Mouse (Mus musculus) E14TG2a.4 (cell line): ENCODE results near the gene Asrgl1.

ENCODE experiments used
- H3K27me3 ChIP-seq: 2 replicates; pipeline ENCODE4 v1.6.1; 2014; ENCODE audit warnings: low read length, control low read depth; ENCODE audit not compliant: insufficient read depth
- H3K36me3 ChIP-seq: 2 replicates; pipeline ENCODE4 v1.6.1; 2014; ENCODE audit warnings: low read length, control low read depth; ENCODE audit not compliant: insufficient read depth
- H3K4me1 ChIP-seq: replicated peaks from 2 replicates; pipeline ENCODE4 v1.6.1; 2014; ENCODE audit warnings: low read depth, low read length, control low read depth
- H3K4me3 ChIP-seq: replicated peaks from 2 replicates; pipeline ENCODE4 v1.5.1; 2014; ENCODE audit warnings: mild to moderate bottlenecking, low read length
- H3K9me3 ChIP-seq: 2 replicates; pipeline ENCODE4 v1.6.1; 2014; ENCODE audit warnings: low read length, control low read depth
- CTCF ChIP-seq: conservative IDR thresholded peaks from 2 replicates; pipeline ENCODE4 v1.5.1; 2014; ENCODE audit warnings: low read length
- NANOG ChIP-seq: IDR thresholded peaks from 2 replicates; pipeline ENCODE4 v1.6.1; 2014; ENCODE audit warnings: borderline replicate concordance, low read length, mixed read lengths
- POU5F1 ChIP-seq: IDR thresholded peaks from 2 replicates; pipeline ENCODE4 v1.6.1; 2014; ENCODE audit warnings: low read length, borderline replicate concordance

Gene Asrgl1

DNA sequence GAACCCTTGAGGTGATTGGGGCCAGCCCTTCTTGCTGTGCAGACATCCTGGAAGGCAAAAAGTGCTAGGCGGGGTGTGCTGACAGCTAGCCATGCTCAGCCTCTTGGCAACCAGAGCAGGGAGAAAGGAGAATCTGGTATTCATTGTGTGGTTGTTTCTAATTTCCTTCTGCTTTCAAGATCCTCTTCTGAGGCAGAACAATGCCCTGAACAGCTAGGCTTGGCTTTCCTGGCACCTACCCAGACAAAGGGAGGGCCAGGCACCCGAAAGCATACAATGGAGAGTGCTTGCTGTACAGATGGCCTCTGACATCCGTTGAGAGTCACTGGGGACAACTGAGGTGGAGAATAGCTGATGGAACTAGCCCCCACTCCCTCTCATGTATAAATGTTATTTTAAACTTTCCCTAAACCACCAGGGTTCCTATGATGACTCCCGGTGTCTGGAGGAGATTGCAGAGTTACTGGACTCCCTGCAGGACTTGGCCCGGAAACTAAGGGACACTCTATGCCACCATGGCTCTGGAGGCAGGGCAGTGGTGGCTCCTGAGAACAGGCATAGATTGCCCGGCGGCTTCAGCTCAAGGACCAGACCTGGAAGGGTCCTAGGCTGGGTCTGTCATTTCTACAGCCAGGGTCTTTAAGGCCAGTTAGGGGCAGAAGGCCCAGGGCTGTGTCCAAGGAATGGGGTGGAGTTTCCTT lies 63.8 kb downstream of the Asrgl1 start:
- Histone ChIP-seq H3K36me3 (no peaks in the 10 kb centered on the region), H3K4me3 (no peak overlapping the region), H3K9me3 (no peaks in the 10 kb centered on the region), H3K27me3 (no peaks in the 10 kb centered on the region), H3K4me1 (peaks cover 50% of the 10 kb centered on the region)
- TF ChIP-seq CTCF (no peak), NANOG (no peak), POU5F1 (no peak)

DNA sequence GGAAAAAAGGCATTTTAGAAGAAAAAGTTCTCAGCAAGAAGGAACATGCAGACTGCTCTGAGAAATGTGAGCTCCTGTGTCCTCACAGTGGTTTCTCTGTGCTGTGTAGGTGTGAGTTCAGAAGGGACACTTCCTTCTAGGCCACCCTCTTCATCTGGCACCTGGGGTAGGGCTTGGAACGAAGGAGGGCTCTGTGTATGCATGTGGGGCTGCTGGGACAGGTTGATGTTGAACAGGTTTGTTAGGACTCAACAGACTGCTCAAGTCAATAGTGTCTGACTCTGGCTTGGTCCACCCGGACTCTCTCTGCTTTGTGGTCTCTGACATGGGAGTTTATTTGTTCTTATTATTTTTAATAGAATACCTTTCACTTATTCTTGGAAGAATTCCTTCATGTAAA lies 65.1 kb downstream of the Asrgl1 start:
- Histone ChIP-seq H3K27me3 (no peaks in the 10 kb centered on the region), H3K4me1 (peaks cover 46% of the 10 kb centered on the region), H3K9me3 (no peaks in the 10 kb centered on the region), H3K4me3 (no peak overlapping the region), H3K36me3 (no peaks in the 10 kb centered on the region)
- TF ChIP-seq NANOG: no peak
- no peak for TF ChIP-seq POU5F1
- TF ChIP-seq CTCF: no peak

DNA sequence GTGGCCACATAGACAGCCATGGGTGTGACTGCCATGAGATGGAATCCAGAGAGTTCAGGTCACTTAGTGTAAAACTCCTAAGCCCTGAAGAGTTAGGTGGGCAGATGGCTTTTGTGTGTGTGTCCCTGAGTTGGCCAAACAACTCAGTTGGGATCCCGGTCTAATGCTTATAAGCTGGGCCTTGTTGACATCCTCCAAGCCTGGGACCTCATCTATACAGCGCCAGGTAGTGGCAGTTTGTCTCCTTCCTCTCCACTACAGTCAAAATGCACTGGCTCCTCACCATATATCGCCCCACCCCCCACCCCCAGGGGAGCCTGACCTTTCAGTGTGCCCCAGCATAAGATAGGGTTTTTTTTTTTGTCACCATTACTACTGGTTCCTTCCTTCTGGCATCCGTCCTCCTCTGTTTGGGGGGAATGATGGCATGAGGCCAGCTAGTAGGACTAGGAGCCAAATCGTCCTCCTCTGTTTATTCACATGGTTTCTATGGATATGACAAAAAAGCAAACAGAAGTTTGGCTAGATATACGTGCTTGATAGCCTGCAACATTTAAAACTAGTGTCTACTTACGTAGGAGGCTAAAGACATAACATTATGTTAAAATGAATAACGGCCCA lies 65.6 kb downstream of the Asrgl1 start:
- Histone ChIP-seq H3K36me3 (no peaks in the 10 kb centered on the region), H3K4me1 (peaks cover 41% of the 10 kb centered on the region), H3K27me3 (no peaks in the 10 kb centered on the region), H3K9me3 (no peaks in the 10 kb centered on the region), H3K4me3 (no peak overlapping the region)
- TF ChIP-seq POU5F1 (no peak), NANOG (no peak), CTCF (no peak)

DNA sequence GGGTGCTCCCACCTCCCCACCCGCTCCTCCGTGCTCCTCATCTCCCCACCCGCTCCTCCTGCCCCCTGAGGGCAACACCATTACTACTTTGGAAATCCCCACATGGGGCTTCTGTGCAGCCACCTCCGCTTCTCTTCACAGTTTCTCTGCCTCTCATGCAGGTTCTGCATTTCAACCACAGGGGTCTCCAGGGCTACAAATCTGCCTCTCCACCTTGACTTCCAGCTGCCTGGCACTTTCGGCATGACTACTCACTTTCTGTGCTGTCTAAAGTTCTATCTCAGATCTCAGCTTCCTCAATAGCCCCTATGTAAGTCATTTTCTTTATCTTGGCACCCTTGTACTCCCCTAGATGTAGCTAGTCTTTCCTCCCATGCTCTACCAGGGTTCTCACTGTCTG lies 68.1 kb downstream of the Asrgl1 start:
- Histone ChIP-seq H3K4me1 (peaks cover 26% of the 10 kb centered on the region), H3K27me3 (no peaks in the 10 kb centered on the region), H3K9me3 (no peaks in the 10 kb centered on the region), H3K36me3 (no peaks in the 10 kb centered on the region), H3K4me3 (no peak overlapping the region)
- TF ChIP-seq NANOG: no peak

DNA sequence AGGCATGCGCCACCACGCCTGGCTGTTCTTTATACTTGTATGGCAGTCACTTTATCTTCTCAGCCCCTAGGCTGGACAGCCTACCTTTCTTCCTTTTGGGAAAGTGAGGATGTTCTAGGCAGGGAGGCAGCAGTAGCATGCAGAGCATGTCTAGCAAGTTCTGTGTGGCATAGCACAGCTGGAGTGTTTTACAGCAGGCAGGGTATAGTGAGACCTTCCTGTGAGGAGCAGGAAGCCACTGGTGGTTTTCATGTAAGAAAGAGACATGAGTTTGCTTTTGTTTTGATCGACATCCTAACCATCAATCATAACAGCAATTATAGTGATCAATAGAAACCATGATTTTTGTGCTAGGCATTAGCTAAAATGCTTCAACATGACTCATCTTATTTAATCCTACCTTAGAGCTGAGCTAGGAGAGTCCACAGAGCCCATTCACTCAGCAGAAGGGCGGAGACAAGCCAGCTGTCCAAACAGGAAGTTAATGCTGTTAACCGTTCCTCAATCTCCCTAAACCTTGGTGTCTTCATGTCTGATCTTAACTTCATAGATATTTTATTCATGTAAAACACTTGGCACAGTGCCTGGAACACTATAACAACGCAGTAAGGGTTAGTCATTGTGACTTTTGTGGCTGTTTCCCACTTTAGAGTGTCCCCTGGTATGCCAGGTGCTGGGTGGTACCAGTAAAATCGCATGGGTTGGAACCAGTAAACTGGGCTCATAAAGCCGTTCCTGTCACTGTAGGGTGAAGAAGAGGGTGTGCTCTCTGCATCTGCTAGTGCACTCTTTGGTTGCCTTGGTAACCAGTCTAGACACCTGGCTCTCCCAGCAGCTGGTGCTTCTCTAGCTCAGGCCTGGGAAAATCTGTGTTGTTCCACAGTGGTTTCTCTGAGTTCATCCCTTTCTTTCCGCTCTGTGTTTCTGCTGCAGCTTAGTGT lies 69.5 kb downstream of the Asrgl1 start:
- Histone ChIP-seq H3K36me3 (no peaks in the 10 kb centered on the region), H3K4me1 (peaks cover 28% of the 10 kb centered on the region), H3K9me3 (no peaks in the 10 kb centered on the region), H3K27me3 (no peaks in the 10 kb centered on the region), H3K4me3 (no peak overlapping the region)
- TF ChIP-seq CTCF (no peak), POU5F1 (no peak), NANOG (no peak)

DNA sequence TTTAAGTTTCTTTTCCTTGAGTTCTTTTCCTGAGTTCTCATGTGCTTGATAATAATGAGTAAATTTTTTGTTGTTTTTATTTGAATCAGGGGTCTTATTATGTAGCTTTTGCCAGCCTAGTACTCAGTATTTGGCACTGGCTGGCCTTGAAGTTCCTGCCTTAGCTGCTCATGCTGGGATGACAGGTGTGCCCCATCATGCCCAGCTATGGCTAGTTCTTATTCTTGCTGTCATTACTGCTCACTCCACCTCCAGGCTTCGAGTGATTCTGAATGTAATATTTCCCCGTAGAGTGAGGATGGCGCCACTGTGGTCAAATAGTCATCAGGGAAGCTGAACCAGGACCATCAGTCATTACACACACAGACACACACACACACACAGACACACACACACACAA lies 71.6 kb downstream of the Asrgl1 start:
- Histone ChIP-seq H3K9me3 (no peaks in the 10 kb centered on the region), H3K27me3 (no peaks in the 10 kb centered on the region), H3K4me3 (no peak overlapping the region), H3K36me3 (no peaks in the 10 kb centered on the region), H3K4me1 (peaks cover 30% of the 10 kb centered on the region)
- TF ChIP-seq CTCF (no peak), POU5F1 (no peak), NANOG (no peak)

DNA sequence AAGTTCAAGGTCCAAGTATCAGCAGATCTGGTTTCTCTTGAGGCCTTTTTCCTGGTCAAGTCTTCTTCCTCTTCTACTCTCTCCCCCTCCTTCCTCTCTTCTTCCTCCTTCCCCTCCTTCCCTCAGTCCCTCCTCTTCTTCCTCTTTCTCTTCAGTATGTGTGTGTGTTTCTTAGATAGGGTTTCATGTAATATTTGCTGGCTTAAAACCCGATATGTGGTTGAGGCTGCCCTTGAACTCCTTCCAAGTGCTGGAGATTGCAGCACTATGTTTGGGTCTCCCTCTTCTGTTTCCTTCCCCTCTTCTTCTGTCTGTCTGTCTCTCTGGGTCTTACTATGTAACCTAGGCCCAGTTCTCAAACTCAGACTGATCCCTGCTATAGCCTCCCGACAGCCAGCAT lies 72.6 kb downstream of the Asrgl1 start:
- Histone ChIP-seq H3K4me1 (peaks cover 40% of the 10 kb centered on the region), H3K27me3 (no peaks in the 10 kb centered on the region), H3K9me3 (no peaks in the 10 kb centered on the region), H3K36me3 (no peaks in the 10 kb centered on the region), H3K4me3 (no peak overlapping the region)
- TF ChIP-seq POU5F1 (no peak), NANOG (no peak), CTCF (no peak)

DNA sequence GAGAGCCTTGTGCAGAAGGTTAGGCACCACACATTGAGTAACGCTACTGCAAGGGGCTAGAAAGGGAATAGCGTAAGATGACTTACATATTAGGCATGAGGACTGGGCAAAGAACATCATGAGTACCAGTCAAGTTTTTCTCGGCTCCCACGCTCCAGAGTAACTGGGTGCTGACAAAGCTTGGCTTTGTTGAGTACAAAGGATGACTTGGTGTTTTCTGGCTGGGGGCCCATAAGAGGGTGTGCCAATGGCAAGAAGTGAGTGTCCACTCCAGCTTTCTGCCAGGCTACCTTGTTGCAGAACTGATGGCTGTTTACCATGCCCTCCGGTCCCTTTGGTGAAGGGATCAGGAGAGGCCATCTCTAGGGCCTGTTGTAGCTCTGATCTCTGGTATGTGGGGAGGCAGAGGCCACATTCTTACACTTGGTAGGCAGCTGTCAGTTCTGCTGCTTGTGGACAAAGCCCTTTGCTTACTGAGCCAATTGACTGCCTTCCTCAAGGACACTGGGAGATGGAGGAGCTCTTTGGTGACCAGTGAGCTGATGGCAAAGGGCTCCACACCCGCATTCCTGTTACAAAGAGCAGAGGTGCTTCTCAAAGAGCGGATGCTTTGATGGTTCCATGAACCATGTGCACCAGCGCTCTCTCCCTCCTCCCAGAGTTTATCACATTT lies 74.1 kb downstream of the Asrgl1 start:
- Histone ChIP-seq H3K36me3 (no peaks in the 10 kb centered on the region), H3K9me3 (no peaks in the 10 kb centered on the region), H3K4me1 (peaks cover 41% of the 10 kb centered on the region), H3K4me3 (no peak overlapping the region), H3K27me3 (no peaks in the 10 kb centered on the region)
- no peak for TF ChIP-seq POU5F1
- no peak for TF ChIP-seq NANOG
- no peak for TF ChIP-seq CTCF
